Mouse (Mus musculus): ENCODE measurements around the gene Gm9970. TPM values are rescaled to one million over a fixed set of nuclear protein-coding genes. Genes with fewer than 3 reads are reported as not detected.

The Gm9970 gene
- polyA plus RNA-seq (2012; rRNA removed): not detected in 2 replicates

- TF ChIP-seq POLR2A (IDR thresholded peaks at IDR 0.05; ENCODE audit: extremely low read depth, insufficient read depth, low read length): peak; percentile 88
- no peak for TF ChIP-seq CTCF (IDR thresholded peaks at IDR 0.05; ENCODE audit: extremely low read depth, insufficient read depth, low read length)
- H3K27ac ChIP-seq (ENCODE audit: insufficient read depth, low read length): peak within 1 kb of the TSS; percentile 90
- H3K4me3 ChIP-seq (ENCODE audit: insufficient read depth, low read length): peak within 1 kb of the TSS; percentile 42
- peaks cover 2% of the 10 kb centered on the region; the same call in 1 of the 2 replicates for H3K4me1 ChIP-seq (ENCODE audit: control insufficient read depth, insufficient read depth, low read length)
These were observed at the start of gene Gm9970, which contains the start of gene Nrbp1 for GRCm38 (mm10) chr5:31240637-31241521. Gene Gm9970, minus strand, starts transcription at chr5:31241232. Gene Nrbp1, plus strand, starts transcription at chr5:31240864.

GRCm38 (mm10) chr5:31289626-31290230, 48.7 kb upstream of the Gm9970 start:
- H3K27ac ChIP-seq (ENCODE audit: insufficient read depth, low read length): no peak overlapping the region
- H3K4me3 ChIP-seq (ENCODE audit: insufficient read depth, low read length): no peak overlapping the region; the same call in 1 of the 2 replicates
- TF ChIP-seq CTCF (IDR thresholded peaks at IDR 0.05; ENCODE audit: extremely low read depth, insufficient read depth, low read length) (no peak), POLR2A (IDR thresholded peaks at IDR 0.05; ENCODE audit: extremely low read depth, insufficient read depth, low read length) (no peak)
- peaks cover 6% of the 10 kb centered on the region for H3K4me1 ChIP-seq (ENCODE audit: control insufficient read depth, insufficient read depth, low read length)

DNA sequence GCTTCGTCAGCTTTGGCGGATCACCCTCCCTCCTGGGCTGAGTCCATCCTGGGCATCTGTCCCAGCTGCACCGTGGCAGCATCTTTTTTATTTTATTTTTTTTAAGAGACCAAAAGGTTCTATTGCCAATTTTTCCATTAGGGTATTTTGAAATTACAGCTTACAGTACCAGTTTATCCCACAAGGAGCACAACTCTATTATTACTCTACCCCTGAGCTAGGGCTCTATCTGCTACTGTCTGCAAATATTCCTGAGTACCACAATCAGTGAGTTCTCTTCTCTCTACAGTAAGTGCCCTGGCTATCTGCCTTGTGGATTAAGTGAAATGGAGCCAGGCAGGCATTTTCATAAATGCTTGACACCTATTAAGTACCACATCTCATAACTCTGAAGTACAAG, 47.6 kb upstream of the Gm9970 start:
- Histone ChIP-seq H3K27ac (ENCODE audit: insufficient read depth, low read length) (no peak overlapping the region), H3K4me1 (ENCODE audit: control insufficient read depth, insufficient read depth, low read length) (peaks cover 4% of the 10 kb centered on the region), H3K4me3 (ENCODE audit: insufficient read depth, low read length) (no peak overlapping the region)
- TF ChIP-seq POLR2A (IDR thresholded peaks at IDR 0.05; ENCODE audit: extremely low read depth, insufficient read depth, low read length) (no peak), CTCF (IDR thresholded peaks at IDR 0.05; ENCODE audit: extremely low read depth, insufficient read depth, low read length) (no peak)

- H3K27ac ChIP-seq (ENCODE audit: insufficient read depth, low read length): no peak overlapping the region
- H3K4me3 ChIP-seq (ENCODE audit: insufficient read depth, low read length): no peak overlapping the region
- H3K4me1 ChIP-seq (ENCODE audit: control insufficient read depth, insufficient read depth, low read length): peaks cover 4% of the 10 kb centered on the region
- TF ChIP-seq POLR2A (IDR thresholded peaks at IDR 0.05; ENCODE audit: extremely low read depth, insufficient read depth, low read length): no peak
- no peak for TF ChIP-seq CTCF (IDR thresholded peaks at IDR 0.05; ENCODE audit: extremely low read depth, insufficient read depth, low read length)
These were observed 47.2 kb upstream of the Gm9970 start for GRCm38 (mm10) chr5:31288225-31288624.

DNA sequence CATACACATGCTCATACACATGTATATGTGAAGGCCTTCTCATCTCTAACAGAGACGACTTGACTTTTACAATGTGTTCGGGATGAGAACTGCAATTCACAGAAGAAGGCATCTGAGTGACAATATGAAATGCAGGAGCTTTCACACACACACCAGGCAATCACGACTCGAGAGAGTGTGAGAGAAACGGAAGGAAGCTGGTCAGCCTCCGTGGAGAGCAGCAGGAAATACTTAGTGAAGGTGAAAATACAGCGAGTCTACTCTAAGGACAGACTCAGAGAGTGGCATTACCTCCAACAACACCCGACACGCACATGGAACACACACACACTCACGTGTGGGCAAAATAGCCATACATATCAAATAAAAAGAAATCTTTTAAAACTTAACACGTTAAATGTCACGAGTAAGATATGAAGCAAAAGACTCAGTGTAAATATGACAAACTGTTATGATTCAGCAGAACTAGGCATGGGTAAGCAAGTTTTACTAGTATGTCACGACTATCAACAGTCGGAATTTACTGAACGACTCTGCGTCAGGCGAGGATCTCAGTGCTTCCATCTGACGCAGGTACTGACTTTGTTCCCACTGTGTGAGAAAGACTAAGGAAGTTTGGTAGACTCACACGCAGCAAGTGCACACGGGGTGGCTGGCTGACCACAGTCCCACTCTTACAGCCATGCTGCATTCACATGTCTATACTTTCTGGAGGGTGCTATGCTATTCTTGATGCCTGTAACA, 38.4 kb upstream of the Gm9970 start:
- H3K27ac ChIP-seq (ENCODE audit: insufficient read depth, low read length): no peak overlapping the region
- TF ChIP-seq CTCF (IDR thresholded peaks at IDR 0.05; ENCODE audit: extremely low read depth, insufficient read depth, low read length): no peak
- TF ChIP-seq POLR2A (IDR thresholded peaks at IDR 0.05; ENCODE audit: extremely low read depth, insufficient read depth, low read length): no peak
- H3K4me3 ChIP-seq (ENCODE audit: insufficient read depth, low read length): no peak overlapping the region
- H3K4me1 ChIP-seq (ENCODE audit: control insufficient read depth, insufficient read depth, low read length): no peaks in the 10 kb centered on the region

- TF ChIP-seq CTCF (IDR thresholded peaks at IDR 0.05; ENCODE audit: extremely low read depth, insufficient read depth, low read length) (no peak), POLR2A (IDR thresholded peaks at IDR 0.05; ENCODE audit: extremely low read depth, insufficient read depth, low read length) (no peak)
These were observed 32.0 kb upstream of the Gm9970 start for GRCm38 (mm10) chr5:31273018-31273417.

GRCm38 (mm10) chr5:31267686-31268085, 26.7 kb upstream of the Gm9970 start:
- Histone ChIP-seq H3K4me1 (ENCODE audit: control insufficient read depth, insufficient read depth, low read length) (no peaks in the 10 kb centered on the region), H3K27ac (ENCODE audit: insufficient read depth, low read length) (no peak overlapping the region), H3K4me3 (ENCODE audit: insufficient read depth, low read length) (no peak overlapping the region)
- no peak for TF ChIP-seq POLR2A (IDR thresholded peaks at IDR 0.05; ENCODE audit: extremely low read depth, insufficient read depth, low read length)
- no peak for TF ChIP-seq CTCF (IDR thresholded peaks at IDR 0.05; ENCODE audit: extremely low read depth, insufficient read depth, low read length)

More at GRCm38 (mm10) chr5:31273018-31273417, 32.0 kb upstream of the Gm9970 start:
- H3K4me3 ChIP-seq (ENCODE audit: insufficient read depth, low read length): no peak overlapping the region
- no peaks in the 10 kb centered on the region; the same call in 1 of the 2 replicates for H3K4me1 ChIP-seq (ENCODE audit: control insufficient read depth, insufficient read depth, low read length)
- H3K27ac ChIP-seq (ENCODE audit: insufficient read depth, low read length): no peak overlapping the region

- Histone ChIP-seq H3K4me3 (ENCODE audit: insufficient read depth, low read length) (no peak overlapping the region), H3K4me1 (ENCODE audit: control insufficient read depth, insufficient read depth, low read length) (no peaks in the 10 kb centered on the region), H3K27ac (ENCODE audit: insufficient read depth, low read length) (no peak overlapping the region)
- no peak for TF ChIP-seq CTCF (IDR thresholded peaks at IDR 0.05; ENCODE audit: extremely low read depth, insufficient read depth, low read length)
- TF ChIP-seq POLR2A (IDR thresholded peaks at IDR 0.05; ENCODE audit: extremely low read depth, insufficient read depth, low read length): no peak
These were observed 25.1 kb upstream of the Gm9970 start for GRCm38 (mm10) chr5:31266101-31266500.

GRCm38 (mm10) chr5:31257616-31258015, 16.6 kb upstream of the Gm9970 start:
- no peak for TF ChIP-seq POLR2A (IDR thresholded peaks at IDR 0.05; ENCODE audit: extremely low read depth, insufficient read depth, low read length)
- H3K4me3 ChIP-seq (ENCODE audit: insufficient read depth, low read length): no peak overlapping the region
- no peak overlapping the region for H3K27ac ChIP-seq (ENCODE audit: insufficient read depth, low read length)
- H3K4me1 ChIP-seq (ENCODE audit: control insufficient read depth, insufficient read depth, low read length): no peaks in the 10 kb centered on the region
